Mouse (Mus musculus): ENCODE data around the gene Zmat5.
"Not testable (repeated sequence)": the region's sequence is repeated elsewhere in the genome, so short reads cannot be mapped to it uniquely, and the experiment has no call there.

Zmat5 gene

DNA sequence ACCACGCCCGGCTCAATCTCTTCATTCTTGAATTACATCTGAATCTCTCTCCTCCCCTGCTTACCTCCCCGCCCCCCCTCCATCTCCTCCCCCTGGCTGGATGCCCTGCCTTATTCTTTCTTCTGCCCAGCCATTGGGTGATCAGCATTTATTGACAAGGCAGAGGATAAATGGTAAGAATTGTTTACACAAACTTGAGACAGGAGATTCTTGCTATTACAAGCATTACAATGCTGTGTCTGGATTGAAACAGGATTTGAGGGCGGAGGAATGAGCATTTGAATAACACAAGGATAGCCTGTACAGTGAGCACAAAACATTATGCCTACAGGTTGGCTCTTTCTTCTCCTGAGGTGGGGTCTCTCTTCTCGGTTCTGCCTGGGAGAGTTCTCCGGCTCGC, 14.1 kb upstream of the Zmat5 start:
- no peak for DNase-seq (ENCODE audit: low spot score)

DNA sequence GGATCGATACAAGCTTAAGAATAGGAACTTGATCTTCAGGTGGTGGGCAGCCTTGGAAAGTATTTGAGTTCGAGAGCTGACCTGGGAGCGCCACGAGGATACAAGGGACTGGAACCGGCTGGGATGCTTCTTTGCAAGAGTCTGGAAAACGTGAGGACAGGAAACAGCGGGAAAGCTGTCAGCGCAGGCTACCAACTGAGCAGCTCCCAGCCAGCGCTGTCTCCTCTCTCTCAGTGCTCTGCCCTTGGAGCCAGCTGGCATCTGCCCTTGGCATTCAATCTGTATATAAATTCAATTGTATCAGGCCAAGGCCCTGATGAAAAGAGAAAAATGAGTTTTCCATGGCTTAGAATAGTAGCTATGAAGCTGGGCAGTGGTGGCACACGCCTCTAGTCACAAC, 13.3 kb upstream of the Zmat5 start:
- DNase-seq (ENCODE audit: low spot score), result peak; percentile 30

- no peak for DNase-seq (ENCODE audit: low spot score)
Measured at GRCm38 (mm10) chr11:4692162-4692561, 12.3 kb upstream of the Zmat5 start.

GRCm38 (mm10) chr11:4697043-4697983, 7.2 kb upstream of the Zmat5 start:
- peak; percentile 74 for DNase-seq (ENCODE audit: low spot score)

- DNase-seq (ENCODE audit: low spot score), result no peak
Measured at GRCm38 (mm10) chr11:4700726-4701125, 3.8 kb upstream of the Zmat5 start.

GRCm38 (mm10) chr11:4703688-4704071, 798 bp upstream of the Zmat5 start:
- no peak for DNase-seq (ENCODE audit: low spot score)

DNA sequence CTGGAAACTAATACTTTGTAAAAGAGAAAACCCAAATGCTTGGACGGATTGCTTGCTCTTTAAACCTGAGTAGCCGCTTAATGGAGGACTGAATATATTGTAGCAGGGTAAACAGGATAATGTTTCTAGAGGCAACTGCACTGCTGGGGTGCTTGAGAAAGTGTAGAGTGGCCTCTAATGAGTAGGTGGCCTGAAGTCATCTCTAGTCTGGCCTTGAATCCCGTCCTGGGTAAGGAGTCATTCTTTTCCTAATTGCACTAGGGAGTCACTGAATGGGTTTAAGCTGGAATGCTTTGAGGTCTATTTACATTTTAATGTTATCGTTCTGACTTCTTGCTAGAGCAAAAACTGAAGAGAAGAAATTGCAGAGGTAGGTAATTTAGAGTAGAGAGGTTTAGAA, 700 bp downstream of the Zmat5 start:
- no peak for DNase-seq (ENCODE audit: low spot score)

DNA sequence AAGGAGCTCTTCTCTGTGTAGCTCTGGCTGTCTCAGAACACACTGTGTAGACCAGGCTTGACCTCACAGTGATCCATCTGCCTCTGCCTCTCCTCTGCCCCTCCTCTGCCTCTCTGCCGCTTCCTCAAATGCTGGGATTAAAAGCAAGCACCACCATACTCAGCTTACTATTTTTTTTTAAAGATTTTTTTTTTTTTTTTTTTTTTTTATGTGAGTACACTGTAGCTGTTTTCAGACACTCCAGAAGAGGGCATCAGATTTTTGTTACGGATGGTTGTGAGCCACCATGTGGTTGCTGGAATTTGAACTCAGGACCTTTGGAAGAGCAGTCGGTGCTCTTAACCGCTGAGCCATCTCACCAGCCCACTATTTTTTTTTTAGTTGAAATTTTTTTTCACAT, 5.7 kb downstream of the Zmat5 start:
- DNase-seq (ENCODE audit: low spot score), result not testable (repeated sequence)

DNA sequence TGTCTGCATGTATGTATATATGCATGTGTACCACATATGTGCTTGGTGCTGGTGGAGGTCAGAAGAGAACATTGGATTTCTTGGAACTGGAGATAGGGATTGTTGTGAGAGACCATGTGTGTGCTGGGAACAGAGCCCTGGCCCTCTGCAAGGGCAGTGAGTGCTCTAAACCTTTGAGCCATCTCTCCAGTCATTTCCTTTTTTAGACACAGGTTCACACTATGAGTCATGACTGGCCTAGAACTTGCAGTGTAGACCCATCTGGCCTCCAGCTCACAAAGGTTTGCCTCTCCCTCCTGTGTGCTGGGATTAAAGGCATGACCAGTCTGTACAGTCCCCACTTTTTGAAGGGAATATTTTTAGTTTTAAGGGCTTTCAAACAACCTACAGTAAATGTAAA, 8.3 kb downstream of the Zmat5 start:
- DNase-seq (ENCODE audit: low spot score), result no peak

GRCm38 (mm10) chr11:4714727-4715126, 10.2 kb downstream of the Zmat5 start:
- no peak for DNase-seq (ENCODE audit: low spot score)

GRCm38 (mm10) chr11:4715596-4715995, 11.1 kb downstream of the Zmat5 start:
- DNase-seq (ENCODE audit: low spot score), result no peak

DNA sequence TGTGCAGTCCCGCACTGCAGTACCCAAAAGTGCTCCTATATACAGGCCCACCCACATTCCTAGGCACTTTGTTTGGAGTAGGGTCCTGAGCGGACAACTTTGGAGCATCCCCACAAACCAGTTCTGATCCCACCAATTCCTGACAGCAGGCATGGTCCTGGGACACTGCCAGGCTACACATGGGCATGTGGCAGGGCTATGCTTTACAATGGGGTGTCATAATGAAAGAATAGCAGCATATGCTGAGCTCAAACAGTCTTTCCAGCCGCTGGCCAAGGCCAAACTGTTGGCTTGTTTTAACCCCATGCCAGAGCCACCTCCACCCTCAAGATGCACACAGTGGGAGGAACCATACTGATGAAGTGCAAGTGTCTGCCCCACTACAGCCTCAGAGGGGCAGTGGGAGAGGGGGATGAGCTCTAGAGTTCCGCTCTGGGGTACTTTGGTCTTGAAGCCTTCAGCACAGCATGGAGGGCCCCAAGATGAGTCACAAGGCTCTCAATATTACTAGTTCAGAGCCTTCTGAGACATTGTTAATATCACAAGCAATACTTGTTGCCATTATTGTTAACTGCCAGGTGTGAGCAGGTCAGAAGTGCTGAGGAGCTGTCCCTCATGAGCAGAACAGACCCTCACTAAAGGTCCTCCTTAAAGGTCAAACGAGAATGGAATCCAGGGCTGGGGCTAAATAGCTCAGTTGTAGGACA, 12.2 kb downstream of the Zmat5 start:
- DNase-seq (ENCODE audit: low spot score), result no peak

DNA sequence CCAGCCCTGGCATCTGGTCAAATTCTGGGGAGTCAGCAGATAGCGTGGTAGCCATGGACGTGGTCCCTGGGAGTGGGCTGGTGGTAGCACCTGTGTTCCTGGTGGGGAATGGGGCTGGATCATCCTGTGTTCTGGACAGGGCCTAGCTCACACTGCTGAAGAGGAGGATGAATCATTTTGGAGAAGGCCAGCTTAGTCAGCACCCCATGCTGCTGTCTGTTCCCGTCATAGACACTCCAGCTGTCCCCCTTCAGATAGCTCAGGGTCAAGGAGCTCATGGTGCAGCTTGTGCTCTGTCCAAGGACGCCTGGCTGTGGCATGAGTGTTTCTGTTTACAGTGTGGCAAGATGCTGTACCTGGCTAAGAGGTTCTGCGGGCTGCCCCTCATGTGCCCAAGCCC, 14.1 kb downstream of the Zmat5 start:
- no peak for DNase-seq (ENCODE audit: low spot score)

GRCm38 (mm10) chr11:4719961-4720360, 15.5 kb downstream of the Zmat5 start:
- no peak for DNase-seq (ENCODE audit: low spot score)

GRCm38 (mm10) chr11:4720393-4720792, 15.9 kb downstream of the Zmat5 start:
- no peak for DNase-seq (ENCODE audit: low spot score)

DNA sequence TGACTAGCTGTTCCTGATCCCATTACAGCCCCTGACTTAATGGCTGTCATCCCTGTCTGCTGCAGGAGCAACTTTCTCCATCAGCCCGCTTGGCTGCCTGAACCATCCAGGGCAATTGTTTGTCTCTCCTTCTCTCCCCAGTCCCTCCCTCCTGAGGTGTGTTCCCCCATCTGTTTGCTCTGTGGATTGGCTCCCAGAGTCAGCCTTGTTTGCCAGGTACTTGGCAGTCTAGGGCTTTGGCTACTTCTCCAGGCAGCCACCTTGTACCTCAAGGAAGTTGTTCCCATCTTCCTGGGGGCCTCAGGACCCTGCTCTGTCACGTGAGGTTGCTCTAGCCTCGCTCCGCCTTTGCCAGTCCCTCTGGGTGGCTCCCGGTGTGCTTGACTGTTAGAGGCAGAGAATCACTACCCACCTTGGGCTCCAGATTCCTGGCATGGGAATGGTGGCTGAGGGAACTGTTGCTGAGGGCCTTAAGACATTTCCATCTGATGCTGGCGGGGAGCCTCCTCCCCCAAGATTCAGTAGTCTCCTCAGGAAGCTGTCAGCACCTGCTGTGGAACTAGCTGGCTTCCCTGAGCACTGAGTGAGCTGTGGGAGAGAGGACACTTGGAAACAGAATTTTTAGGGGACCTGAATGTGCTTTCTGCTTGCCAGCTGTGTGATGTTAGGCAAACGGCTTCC, 16.6 kb downstream of the Zmat5 start:
- DNase-seq (ENCODE audit: low spot score), result no peak

DNA sequence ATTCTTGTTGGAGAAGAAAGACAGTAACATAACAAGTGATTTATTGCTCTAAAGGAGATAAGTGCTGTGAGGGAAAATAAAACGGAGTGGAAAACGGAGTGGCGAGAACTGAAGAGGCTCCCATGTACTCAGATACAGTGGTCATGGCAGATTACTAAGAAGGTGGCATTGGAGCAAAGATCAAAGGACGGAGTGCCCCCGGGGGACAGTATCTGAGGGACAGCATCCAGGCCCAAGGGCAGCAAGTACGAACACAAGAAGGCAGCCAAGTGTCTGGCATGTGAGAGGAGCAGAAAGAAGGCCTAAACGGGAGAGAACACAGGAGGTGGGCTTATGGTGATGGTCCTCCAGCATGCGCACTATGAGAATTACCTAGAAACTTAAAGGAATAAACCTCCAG, 17.2 kb downstream of the Zmat5 start:
- DNase-seq (ENCODE audit: low spot score), result no peak

DNA sequence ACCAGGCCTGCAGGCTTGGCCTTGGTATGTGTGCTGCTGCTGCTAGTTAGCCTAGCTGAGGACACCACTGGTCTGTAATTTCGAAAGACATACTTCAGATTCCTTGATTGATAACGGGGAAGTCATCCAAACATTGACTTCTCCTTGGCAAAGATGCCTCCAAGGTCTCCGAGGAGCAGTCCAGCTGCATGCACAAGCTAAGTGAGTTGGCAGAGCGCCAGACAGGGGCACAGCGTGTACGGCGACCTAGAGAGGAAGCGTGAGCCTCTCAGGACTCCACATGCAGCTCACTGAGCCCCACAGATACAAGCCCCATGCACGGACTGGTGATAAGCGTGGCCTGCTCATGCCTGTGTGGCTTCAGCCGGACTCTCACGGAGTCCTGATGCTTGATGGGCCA, 25.1 kb downstream of the Zmat5 start:
- DNase-seq (ENCODE audit: low spot score), result no peak

- DNase-seq (ENCODE audit: low spot score), result no peak
Measured at GRCm38 (mm10) chr11:4730096-4730495, 25.6 kb downstream of the Zmat5 start.

DNA sequence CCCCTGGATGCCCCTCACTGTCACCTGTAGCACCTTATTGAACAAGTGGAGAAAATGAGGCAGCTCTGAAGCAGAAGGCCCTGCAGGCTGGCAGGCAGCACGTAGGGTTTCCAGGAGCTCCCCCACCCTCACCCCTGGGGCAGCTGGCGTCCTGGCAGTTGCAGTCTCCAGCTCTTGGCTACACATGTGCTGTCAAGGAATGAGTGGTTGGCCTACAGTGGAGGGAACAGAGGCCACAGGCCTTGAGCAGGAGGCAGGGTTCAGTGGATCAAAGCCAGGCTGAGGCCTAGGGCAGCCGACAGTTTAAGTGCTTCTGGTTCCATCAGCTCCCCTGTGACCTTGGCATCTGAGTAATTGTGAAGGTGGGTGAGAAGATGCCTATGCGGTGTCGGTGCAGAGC, 26.4 kb downstream of the Zmat5 start:
- DNase-seq (ENCODE audit: low spot score), result no peak

- no peak for DNase-seq (ENCODE audit: low spot score)
Measured at GRCm38 (mm10) chr11:4731781-4732180, 27.3 kb downstream of the Zmat5 start.

DNA sequence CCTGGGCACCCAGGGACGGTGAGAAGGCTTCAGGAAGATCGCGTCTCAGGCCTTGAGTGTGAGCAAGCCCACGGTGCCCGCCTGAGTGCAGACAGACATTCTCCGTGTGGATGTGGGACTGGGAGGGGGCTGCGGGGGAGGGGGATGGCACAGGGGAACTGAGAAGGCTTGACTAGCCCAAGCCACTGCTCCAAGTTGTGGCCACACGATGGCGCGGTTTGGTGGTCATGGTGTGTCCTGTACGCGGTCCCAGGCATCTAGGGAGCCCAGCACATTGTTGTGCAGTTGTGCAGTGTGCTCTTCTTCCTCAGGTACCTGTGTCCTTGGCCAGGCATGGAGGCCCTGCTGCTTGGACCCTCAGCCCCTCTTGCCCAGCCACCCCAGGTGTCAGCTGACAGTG, 29.7 kb downstream of the Zmat5 start:
- no peak for DNase-seq (ENCODE audit: low spot score)

DNA sequence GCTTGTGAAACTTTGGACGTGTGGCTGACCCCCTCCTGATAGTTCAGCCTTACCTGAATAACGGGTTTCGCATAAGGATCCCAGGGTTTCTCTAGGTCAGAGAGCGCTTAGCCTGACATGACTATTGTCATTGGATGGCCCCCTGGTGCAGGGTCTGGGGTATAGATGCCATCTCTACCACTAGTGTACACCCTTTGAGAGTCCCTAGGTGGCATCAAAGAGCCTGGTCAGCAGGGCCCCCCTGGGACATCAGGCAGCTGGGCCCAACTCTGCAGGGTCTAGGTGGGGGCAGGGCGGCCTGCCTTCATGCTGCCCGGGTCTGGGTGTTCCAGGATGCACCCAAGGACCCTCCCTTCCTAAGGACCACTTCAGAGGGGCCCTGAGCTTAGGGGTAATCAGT, 31.9 kb downstream of the Zmat5 start:
- no peak for DNase-seq (ENCODE audit: low spot score)

All from layer of hippocampus, adult 11-12 months (tissue).